Mouse (Mus musculus): ENCODE data around the gene Trp63. TPM values are rescaled to one million over a fixed set of nuclear protein-coding genes. Genes with fewer than 3 reads are reported as not detected.

The Trp63 gene
- 0.43 TPM for polyA plus RNA-seq (2017; shearing (Covaris generic))

DNA sequence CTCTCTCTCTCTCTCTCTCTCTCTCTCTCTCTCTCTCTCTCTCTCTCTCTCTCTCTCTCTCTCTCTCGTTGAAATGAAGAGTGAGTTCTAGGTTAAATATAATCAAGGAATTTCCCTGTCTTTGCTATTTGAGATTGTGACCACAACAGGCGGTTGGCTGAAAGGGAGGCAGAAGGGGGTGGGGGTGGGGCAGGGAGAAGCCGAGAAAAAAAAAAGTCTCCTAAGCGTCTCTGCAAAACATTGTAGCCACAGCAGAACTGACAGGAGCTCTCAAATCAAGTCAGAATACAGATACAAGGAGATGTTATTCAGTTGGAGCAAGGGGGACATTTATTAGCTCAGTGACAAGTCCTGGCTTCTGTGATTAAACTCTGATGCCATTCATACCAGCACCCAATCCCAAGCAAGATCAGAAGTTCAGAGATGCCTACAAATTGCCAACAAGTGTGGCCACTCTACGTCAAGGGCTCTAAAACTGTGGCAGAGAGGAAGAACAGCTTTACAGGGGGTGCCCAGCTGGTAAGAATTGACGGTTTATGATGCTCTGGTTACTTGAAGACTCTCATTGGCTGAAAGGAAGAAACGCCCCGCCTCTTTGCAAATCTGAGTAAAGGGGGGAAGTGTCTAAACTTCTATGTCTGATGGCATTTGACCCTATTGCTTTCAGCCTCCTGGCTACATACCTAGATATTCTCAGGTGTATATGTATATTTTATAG lies at the start of gene Trp63:
Gene Trp63 (plus strand): TSS at position 233 of the 718 bp plus-strand sequence.

Measured in effector memory CD4-positive, alpha-beta T cell, adult 7 months (primary cell).